Mouse (Mus musculus) midbrain, postnatal 0 days (tissue): ENCODE results near the gene Rbfox1. TPM values are rescaled to one million over a fixed set of nuclear protein-coding genes. Genes with fewer than 3 reads are reported as not detected.

Experiments
- ATAC-seq: fragments of 200-750 bp; cut with Nextera tagmentation; 2 replicates; pipeline ENCODE4 v1.8.0; 2017; ENCODE audit warnings: moderate number of reproducible peaks, mild to moderate bottlenecking, moderate TSS enrichment, moderate library complexity; ENCODE audit not compliant: low FRiP score
- DNase-seq: peaks from one replicate; pipeline ENCODE4 v3.0.0-alpha.2; 2015; ENCODE audit warnings: low spot score
- H3K27ac ChIP-seq: fragments of 300-500 bp; sonication (generic); 2 replicates; pipeline ENCODE4 v1.5.1; 2014; ENCODE audit warnings: low read depth, mild to moderate bottlenecking, low read length, mixed read lengths
- H3K27me3 ChIP-seq: fragments of 300-500 bp; sonication (generic); 2 replicates; pipeline ENCODE4 v1.6.1; 2014; ENCODE audit warnings: low read length, control low read depth, mixed read lengths; ENCODE audit not compliant: insufficient read depth
- H3K36me3 ChIP-seq: fragments of 300-500 bp; sonication (generic); 2 replicates; pipeline ENCODE4 v1.6.1; 2014; ENCODE audit warnings: low read length, control low read depth, mixed read lengths; ENCODE audit not compliant: insufficient read depth
- H3K4me1 ChIP-seq: fragments of 300-500 bp; sonication (generic); 2 replicates; pipeline ENCODE4 v1.6.1; 2014; ENCODE audit warnings: mild to moderate bottlenecking, control low read depth, antibody characterized with exemption, low read length, mixed read lengths; ENCODE audit not compliant: insufficient read depth
- H3K4me2 ChIP-seq: fragments of 300-500 bp; sonication (generic); 2 replicates; pipeline ENCODE4 v1.6.1; 2014; ENCODE audit warnings: low read depth, mild to moderate bottlenecking, low read length, mixed read lengths; ENCODE audit not compliant: poor library complexity, severe bottlenecking
- H3K4me3 ChIP-seq: fragments of 300-500 bp; sonication (generic); 2 replicates; pipeline ENCODE4 v1.5.1; 2014; ENCODE audit warnings: low read depth, mild to moderate bottlenecking, low read length, moderate library complexity
- H3K9ac ChIP-seq: fragments of 300-500 bp; sonication (generic); replicated peaks from 2 replicates; pipeline ENCODE4 v1.6.1; 2014; ENCODE audit warnings: mild to moderate bottlenecking, low read length, moderate library complexity, mixed read lengths; ENCODE audit not compliant: poor library complexity, severe bottlenecking
- H3K9me3 ChIP-seq: fragments of 300-500 bp; sonication (generic); 2 replicates; pipeline ENCODE4 v1.6.1; 2016; ENCODE audit warnings: low read length, control low read depth
- CTCF ChIP-seq: IDR thresholded peaks from 2 replicates; pipeline ENCODE4 v1.5.1; 2016; ENCODE audit warnings: antibody characterized with exemption, mild to moderate bottlenecking
- WGBS: fragments of 180-500 bp; shearing (Covaris S2); extraction: QIAGEN DNeasy Blood & Tissue Kit; methylation state at CpG from one replicate; pipeline ENCODE4 v1.1.7; 2014; 5-methylcytosine and 5-hydroxymethylcytosine counted together
- polyA plus RNA-seq: library from polyadenylated mRNA; unstranded; fragments of >200 nt; fragmentation: Nextera tagmentation; extraction: Ambion mirVana; gene quantifications from 2 replicates; pipeline ENCODE4 v1.2.1, GENCODE M21; 2015
- total RNA-seq: library from RNA; depleted of rRNA; stranded (reverse); fragments of >200 nt; gene quantifications from 2 replicates; pipeline ENCODE4 v1.2.3, GENCODE M21; 2014

The Rbfox1 gene
- total and polyA plus RNA-seq, 2 experiments from 2014 or later, result 142 to 242 TPM

- WGBS, result 94% methylated on average over 5 of the region's 5 CpGs
- H3K9me3 ChIP-seq, result no peaks in the 10 kb centered on the region
- no peak for ATAC-seq
Measured at GRCm38 (mm10) chr16:6992251-6992650, 1107.1 kb downstream of the Rbfox1 start.

DNA sequence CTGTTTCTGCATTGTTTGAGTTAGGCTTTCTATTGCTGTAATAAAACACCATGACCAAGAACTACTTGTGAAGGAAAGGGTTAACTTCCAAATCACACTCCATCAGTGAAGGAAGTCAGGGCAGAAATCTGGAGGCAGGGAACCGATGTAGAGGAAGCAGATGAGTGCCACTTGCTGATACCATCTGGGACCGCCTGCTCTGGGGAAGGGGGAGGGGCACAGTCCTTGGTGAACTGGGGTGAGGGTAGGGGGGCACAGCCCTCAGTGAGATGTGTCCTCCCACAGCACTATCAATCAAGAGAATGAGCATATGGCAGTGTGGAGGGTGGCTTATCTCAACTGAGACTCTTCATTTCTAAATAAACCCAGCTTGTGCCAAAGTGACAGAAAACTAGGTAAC is 1108.0 kb downstream of the Rbfox1 start:
- Histone ChIP-seq H3K36me3 (no peaks in the 10 kb centered on the region), H3K9me3 (no peaks in the 10 kb centered on the region), H3K4me3 (no peak overlapping the region), H3K4me1 (no peaks in the 10 kb centered on the region), H3K27ac (no peak overlapping the region), H3K27me3 (no peaks in the 10 kb centered on the region), H3K9ac (no peak overlapping the region), H3K4me2 (no peak overlapping the region)
- TF ChIP-seq CTCF, result no peak
- 57% methylated on average over 2 of the region's 2 CpGs for WGBS
- DNase-seq (no peak), ATAC-seq (no peak)

More at GRCm38 (mm10) chr16:6992251-6992650, 1107.1 kb downstream of the Rbfox1 start:
- Histone ChIP-seq H3K27me3 (no peaks in the 10 kb centered on the region), H3K4me2 (no peak overlapping the region), H3K27ac (no peak overlapping the region), H3K4me3 (no peak overlapping the region), H3K4me1 (no peaks in the 10 kb centered on the region), H3K9ac (no peak overlapping the region), H3K36me3 (no peaks in the 10 kb centered on the region)
- DNase-seq, result no peak
- TF ChIP-seq CTCF, result no peak

GRCm38 (mm10) chr16:6997109-6997508 is 1112.0 kb downstream of the Rbfox1 start:
- Histone ChIP-seq H3K4me2 (no peak overlapping the region), H3K9me3 (no peaks in the 10 kb centered on the region), H3K4me3 (no peak overlapping the region), H3K36me3 (no peaks in the 10 kb centered on the region), H3K27me3 (no peaks in the 10 kb centered on the region), H3K4me1 (no peaks in the 10 kb centered on the region), H3K27ac (no peak overlapping the region), H3K9ac (no peak overlapping the region)
- ATAC-seq (no peak), DNase-seq (no peak)
- WGBS, result 60% methylated on average over 4 of the region's 4 CpGs
- TF ChIP-seq CTCF, result no peak

DNA sequence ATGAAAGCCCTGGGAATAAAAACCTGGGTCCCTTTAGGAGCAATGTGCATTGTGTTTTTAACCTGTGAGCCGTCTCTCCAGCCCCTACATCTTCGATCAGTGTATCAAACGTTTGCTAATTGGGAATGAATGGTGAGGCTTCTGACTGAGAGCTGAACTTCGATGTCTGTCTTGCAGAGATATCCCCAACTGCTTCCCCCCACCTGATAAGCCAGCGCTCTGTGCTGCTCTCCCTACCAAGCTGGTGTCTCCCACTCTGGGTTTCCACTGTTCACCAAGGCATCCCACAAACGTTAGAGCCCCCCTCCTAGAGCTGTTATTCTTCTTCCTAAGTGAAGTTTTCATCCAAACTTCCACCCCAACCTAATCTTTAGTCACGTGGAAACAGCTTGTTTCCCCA is 1112.7 kb downstream of the Rbfox1 start:
- H3K27me3 ChIP-seq, result no peaks in the 10 kb centered on the region
- H3K36me3 ChIP-seq, result no peaks in the 10 kb centered on the region
- H3K4me1 ChIP-seq, result no peaks in the 10 kb centered on the region
- no peak for TF ChIP-seq CTCF
- DNase-seq, result no peak
- WGBS, result 72% methylated on average over 7 of the region's 7 CpGs
- H3K4me3 ChIP-seq, result no peak overlapping the region
- H3K9ac ChIP-seq, result no peak overlapping the region
- no peak for ATAC-seq
- H3K27ac ChIP-seq, result no peak overlapping the region
- no peak overlapping the region for H3K4me2 ChIP-seq
- no peaks in the 10 kb centered on the region for H3K9me3 ChIP-seq

GRCm38 (mm10) chr16:7004565-7004964 is 1119.4 kb downstream of the Rbfox1 start:
- WGBS, result 88% methylated on average over 3 of the region's 3 CpGs
- ATAC-seq (no peak), DNase-seq (no peak)
- H3K27ac ChIP-seq, result no peak overlapping the region
- H3K36me3 ChIP-seq, result no peaks in the 10 kb centered on the region
- no peak overlapping the region for H3K4me2 ChIP-seq
- H3K4me1 ChIP-seq, result no peaks in the 10 kb centered on the region
- no peak overlapping the region for H3K4me3 ChIP-seq
- no peak overlapping the region for H3K9ac ChIP-seq
- TF ChIP-seq CTCF, result no peak
- no peaks in the 10 kb centered on the region for H3K27me3 ChIP-seq
- H3K9me3 ChIP-seq, result no peaks in the 10 kb centered on the region

- ATAC-seq, result no peak
- Histone ChIP-seq H3K4me1 (no peaks in the 10 kb centered on the region), H3K36me3 (no peaks in the 10 kb centered on the region), H3K4me2 (no peak overlapping the region), H3K9ac (no peak overlapping the region), H3K27me3 (no peaks in the 10 kb centered on the region), H3K9me3 (no peaks in the 10 kb centered on the region), H3K27ac (no peak overlapping the region), H3K4me3 (no peak overlapping the region)
- 27% methylated on average over 3 of the region's 3 CpGs for WGBS
- no peak for DNase-seq
- peak; percentile 47; the same call in 1 of the 2 replicates for TF ChIP-seq CTCF
Measured at GRCm38 (mm10) chr16:7005478-7005877, 1120.3 kb downstream of the Rbfox1 start.
